Mouse (Mus musculus): ENCODE measurements at regions not wholly inside any gene's neighbourhood (a gene's known extent, or its start where the extent isn't known, plus 50 kb on each side); places are given as distances from the start of the nearest gene placed in this dataset.
A peak's percentile ranks its signal among the peaks of the same experiment; 100 is the strongest.

GRCm38 (mm10) chr9:84673327-84673726 is 639.2 kb upstream of the Gm11114 start:
- DNase-seq (ENCODE audit: low spot score): no peak

- DNase-seq (ENCODE audit: low spot score): no peak
These were observed 634.2 kb upstream of the Gm11114 start for GRCm38 (mm10) chr9:84678416-84678815.

GRCm38 (mm10) chr9:84718615-84719191 is 593.9 kb upstream of the Gm11114 start:
- no peak for DNase-seq (ENCODE audit: low spot score)

- no peak for DNase-seq (ENCODE audit: low spot score)
These were observed 593.2 kb upstream of the Gm11114 start for GRCm38 (mm10) chr9:84719396-84719795.

- no peak for DNase-seq (ENCODE audit: low spot score)
These were observed 592.1 kb upstream of the Gm11114 start for GRCm38 (mm10) chr9:84720454-84720853.

DNA sequence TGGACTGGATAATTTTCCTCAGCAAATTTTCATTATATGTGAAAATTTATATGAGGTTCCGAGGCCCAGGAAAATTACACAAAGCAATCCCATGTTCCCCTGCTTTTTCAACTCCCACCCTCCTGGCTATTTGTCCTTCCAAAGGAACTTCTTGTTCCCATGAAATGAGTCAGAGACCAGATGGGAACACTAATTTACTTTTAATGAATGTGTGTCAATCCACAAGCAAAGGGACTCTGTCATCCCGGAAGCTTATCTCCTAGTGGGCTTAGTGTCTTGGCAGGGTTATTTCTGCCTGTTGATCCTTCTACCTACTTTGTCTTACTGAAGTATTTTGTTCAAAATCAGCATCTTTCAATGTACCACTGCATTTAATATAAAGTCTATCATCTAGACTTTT is 573.3 kb upstream of the Gm11114 start:
- no peak for DNase-seq (ENCODE audit: low spot score)

DNA sequence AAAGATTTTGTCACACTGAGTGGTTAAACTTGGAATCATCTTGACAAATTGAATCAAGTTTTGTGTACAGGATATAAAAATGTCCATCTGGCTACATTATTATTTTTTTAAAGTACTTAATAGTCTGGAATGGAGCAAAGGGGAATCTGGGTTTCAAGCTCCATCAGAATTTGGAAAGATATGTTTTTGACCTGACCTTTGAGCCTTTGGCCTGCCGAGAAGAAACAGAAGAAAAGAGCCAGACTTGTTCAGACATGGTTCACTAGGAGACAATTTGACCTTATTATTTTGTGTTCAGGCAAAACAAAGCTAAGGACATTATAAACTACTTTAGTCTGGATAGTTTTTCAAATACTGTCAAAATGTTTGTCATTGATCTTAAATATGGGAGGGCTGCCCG is 572.2 kb upstream of the Gm11114 start:
- DNase-seq (ENCODE audit: low spot score): no peak

DNA sequence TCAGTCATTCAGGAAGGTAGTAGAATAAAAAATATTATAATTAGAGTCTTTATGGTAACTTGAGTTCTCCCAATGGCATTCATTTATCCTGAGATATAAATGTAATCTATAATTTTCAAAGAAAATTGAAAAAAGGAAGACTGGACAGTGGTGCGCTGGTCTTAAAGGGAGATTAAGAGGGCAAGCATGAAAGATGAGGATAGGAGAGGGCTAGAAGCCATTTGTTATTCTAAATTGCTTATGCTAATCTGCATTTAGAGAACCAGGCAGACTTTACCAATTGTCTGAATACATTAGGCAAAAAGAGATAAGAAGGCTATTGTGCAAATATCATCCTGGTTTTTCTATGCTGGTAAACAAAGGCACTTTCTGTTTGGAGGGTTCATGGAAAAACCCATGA is 558.2 kb upstream of the Gm11114 start:
- DNase-seq (ENCODE audit: low spot score): no peak

DNA sequence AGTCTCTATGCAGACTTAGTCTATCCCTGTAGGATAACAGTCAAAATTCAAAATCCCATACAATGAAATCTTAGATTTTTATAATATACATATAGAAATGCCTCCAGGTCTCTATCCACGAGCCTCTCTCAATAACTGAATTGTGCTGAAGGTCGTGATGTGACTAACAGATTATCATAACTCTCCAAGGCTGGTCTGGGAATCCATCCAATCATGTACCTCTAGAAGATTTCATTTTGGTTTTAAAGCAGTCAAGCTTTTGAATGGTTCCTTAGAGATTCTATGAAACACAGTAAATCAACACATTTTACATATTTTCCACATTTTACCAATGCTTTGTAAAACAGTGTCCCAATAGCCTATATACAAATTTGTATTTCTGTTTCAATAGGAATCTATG is 557.7 kb upstream of the Gm11114 start:
- no peak for DNase-seq (ENCODE audit: low spot score)

GRCm38 (mm10) chr9:84774348-84774747 is 538.2 kb upstream of the Gm11114 start:
- peak; percentile 4 for DNase-seq (ENCODE audit: low spot score)

DNA sequence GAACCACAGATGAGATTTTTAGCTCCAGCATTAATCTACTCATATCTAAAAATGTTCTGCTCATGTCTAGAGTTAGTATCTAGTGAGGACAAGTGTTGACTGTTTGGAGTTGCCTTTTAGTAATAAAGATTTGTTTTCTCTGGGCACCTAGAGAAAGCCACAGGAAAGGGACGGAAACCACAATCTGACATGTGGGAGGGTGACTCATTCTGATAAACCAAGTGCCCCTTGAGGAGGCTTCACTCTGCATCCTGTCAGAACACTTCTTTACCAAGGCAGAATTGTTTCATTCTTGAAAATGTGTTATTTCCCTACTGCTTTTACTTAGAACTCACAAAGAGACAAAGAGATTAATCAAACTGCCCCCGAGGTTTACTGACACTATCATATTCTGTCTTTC is 537.4 kb upstream of the Gm11114 start:
- no peak for DNase-seq (ENCODE audit: low spot score)

GRCm38 (mm10) chr9:84779125-84779524 is 533.4 kb upstream of the Gm11114 start:
- no peak for DNase-seq (ENCODE audit: low spot score)

- DNase-seq (ENCODE audit: low spot score): peak; percentile 76
These were observed 486.8 kb upstream of the Gm11114 start for GRCm38 (mm10) chr9:84825768-84826167.

GRCm38 (mm10) chr9:84828934-84829333 is 483.6 kb upstream of the Gm11114 start:
- DNase-seq (ENCODE audit: low spot score): no peak

- DNase-seq (ENCODE audit: low spot score): no peak
These were observed 481.9 kb upstream of the Gm11114 start for GRCm38 (mm10) chr9:84830639-84831038.

- no peak for DNase-seq (ENCODE audit: low spot score)
These were observed 475.1 kb upstream of the Gm11114 start for GRCm38 (mm10) chr9:84837498-84837897.

GRCm38 (mm10) chr9:84844021-84844420 is 468.6 kb upstream of the Gm11114 start:
- DNase-seq (ENCODE audit: low spot score): no peak

DNA sequence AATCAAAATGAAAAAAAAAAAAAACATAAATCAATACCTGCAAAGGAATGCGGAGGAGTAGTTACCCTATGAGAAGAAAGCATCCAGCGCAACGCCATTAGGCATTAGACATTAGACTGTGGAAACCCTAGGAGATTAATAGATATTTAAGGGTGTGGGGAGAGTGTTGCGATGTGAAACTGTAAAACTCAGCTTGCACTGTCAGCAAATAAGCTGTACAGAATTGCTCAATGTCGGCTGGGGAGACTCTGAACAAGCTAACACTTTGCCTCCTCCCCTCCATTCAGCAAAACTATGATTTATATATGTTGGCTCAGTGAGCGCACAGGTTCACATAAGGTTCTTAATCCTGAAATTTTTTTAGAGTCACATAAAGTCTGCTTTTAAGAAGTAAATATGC is 451.0 kb upstream of the Gm11114 start:
- DNase-seq (ENCODE audit: low spot score): no peak

GRCm38 (mm10) chr9:84863431-84863830 is 449.1 kb upstream of the Gm11114 start:
- DNase-seq (ENCODE audit: low spot score): no peak

- DNase-seq (ENCODE audit: low spot score): no peak
These were observed 418.4 kb upstream of the Gm11114 start for GRCm38 (mm10) chr9:84894148-84894547.

- no peak for DNase-seq (ENCODE audit: low spot score)
These were observed 416.5 kb upstream of the Gm11114 start for GRCm38 (mm10) chr9:84896073-84896472.

- DNase-seq (ENCODE audit: low spot score): no peak
These were observed 411.9 kb upstream of the Gm11114 start for GRCm38 (mm10) chr9:84900643-84901042.

DNA sequence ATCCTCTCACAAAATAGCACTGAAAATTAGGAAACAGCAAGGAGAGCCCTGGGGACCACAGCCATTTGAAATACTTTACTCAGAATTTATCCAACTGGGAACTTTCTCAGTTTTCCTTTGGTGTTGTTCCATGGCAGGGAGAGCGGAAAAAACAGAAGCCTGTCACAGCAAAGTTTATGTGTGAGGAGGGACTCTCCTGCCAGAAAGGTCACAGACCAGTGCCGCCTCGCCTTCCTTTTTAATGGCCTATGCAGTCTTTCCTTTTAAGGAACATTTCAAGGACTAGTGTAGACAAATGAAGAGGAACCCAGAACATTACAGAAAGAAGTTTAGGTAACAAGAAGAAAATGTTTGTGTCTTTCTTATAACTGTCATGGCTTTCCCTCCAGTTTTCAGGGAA is 406.3 kb upstream of the Gm11114 start:
- DNase-seq (ENCODE audit: low spot score): no peak

GRCm38 (mm10) chr9:84913321-84913720 is 399.3 kb upstream of the Gm11114 start:
- no peak for DNase-seq (ENCODE audit: low spot score)

DNA sequence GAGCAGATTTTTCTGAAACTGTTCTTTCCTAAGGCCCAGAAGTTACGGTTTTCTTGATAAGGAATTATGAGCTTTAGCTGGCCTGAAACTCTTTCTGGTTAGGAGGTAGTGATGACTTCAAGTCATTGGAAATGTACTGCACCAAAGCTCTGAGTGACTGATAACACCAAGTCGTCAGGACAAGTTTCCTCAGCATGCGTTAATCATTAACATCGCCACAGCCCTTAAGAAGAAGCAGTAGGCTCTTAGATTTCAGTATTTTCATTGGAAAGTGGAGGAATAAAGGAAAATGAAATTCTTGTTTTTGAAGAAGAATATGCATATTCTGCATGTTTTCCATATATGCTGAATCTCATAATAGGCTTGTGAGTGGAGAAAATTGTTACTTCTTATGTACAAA is 390.3 kb upstream of the Gm11114 start:
- no peak for DNase-seq (ENCODE audit: low spot score)
